Mouse (Mus musculus) liver, adult 2 months (tissue): ENCODE results near the gene Stk4.

ENCODE experiments used
- CTCF ChIP-seq: fragments of 200-500 bp; IDR thresholded peaks from 2 replicates; pipeline ENCODE4 v1.5.1; 2011; ENCODE audit warnings: low read depth, low read length, control low read depth
- POLR2A ChIP-seq: fragments of 200-500 bp; IDR thresholded peaks from 2 replicates; pipeline ENCODE4 v1.6.1; 2011; ENCODE audit warnings: low read length, control low read depth; ENCODE audit not compliant: insufficient read depth; ENCODE audit errors: extremely low read depth

GRCm38 (mm10) chr2:164167752-164168570, 97.8 kb downstream of the Stk4 start:
- no peak for TF ChIP-seq CTCF
- TF ChIP-seq POLR2A = no peak
